Mouse (Mus musculus) forebrain, embryonic 13.5 days (tissue): ENCODE measurements around the gene Klhl32. TPM values are rescaled to one million over a fixed set of nuclear protein-coding genes. Genes with fewer than 3 reads are reported as not detected.

Experiments
- ATAC-seq: fragments of 200-750 bp; cut with Nextera tagmentation; 2 replicates; pipeline ENCODE4 v1.8.0; 2017
- H3K27ac ChIP-seq: fragments of 300-500 bp; sonication (generic); 2 replicates; pipeline ENCODE4 v1.5.1; 2015; ENCODE audit warnings: inconsistent platforms, mild to moderate bottlenecking, moderate library complexity
- H3K27me3 ChIP-seq: fragments of 300-500 bp; sonication (generic); 2 replicates; pipeline ENCODE4 v1.6.1; 2015; ENCODE audit warnings: mild to moderate bottlenecking, inconsistent platforms
- H3K36me3 ChIP-seq: fragments of 300-500 bp; sonication (generic); 2 replicates; pipeline ENCODE4 v1.6.1; 2015; ENCODE audit warnings: mild to moderate bottlenecking, inconsistent platforms; ENCODE audit not compliant: poor library complexity, severe bottlenecking
- H3K4me1 ChIP-seq: fragments of 300-500 bp; sonication (generic); 2 replicates; pipeline ENCODE4 v1.6.1; 2015; ENCODE audit warnings: inconsistent platforms
- H3K4me2 ChIP-seq: fragments of 300-500 bp; sonication (generic); 2 replicates; pipeline ENCODE4 v1.6.1; 2015; ENCODE audit warnings: inconsistent platforms, mild to moderate bottlenecking, moderate library complexity
- H3K4me3 ChIP-seq: fragments of 300-500 bp; sonication (generic); 2 replicates; pipeline ENCODE4 v1.5.1; 2015; ENCODE audit warnings: mild to moderate bottlenecking, inconsistent platforms
- H3K9ac ChIP-seq: fragments of 300-500 bp; sonication (generic); 2 replicates; pipeline ENCODE4 v1.6.1; 2015; ENCODE audit warnings: mild to moderate bottlenecking, inconsistent platforms
- H3K9me3 ChIP-seq: fragments of 300-500 bp; sonication (generic); replicated peaks from 2 replicates; pipeline ENCODE4 v1.6.1; 2016; ENCODE audit warnings: inconsistent platforms
- WGBS: fragments of 180-500 bp; shearing (Covaris S2); methylation state at CpG from one replicate; pipeline ENCODE4 v1.1.7; 2015; 5-methylcytosine and 5-hydroxymethylcytosine counted together
- polyA plus RNA-seq: library from polyadenylated mRNA; unstranded; fragments of >200 nt; fragmentation: Nextera tagmentation; extraction: Ambion mirVana; gene quantifications from 2 replicates; pipeline ENCODE4 v1.2.1, GENCODE M21; 2015

Klhl32 gene
- polyA plus RNA-seq, 1 experiment from 2014 or later, result 12.3 TPM

DNA sequence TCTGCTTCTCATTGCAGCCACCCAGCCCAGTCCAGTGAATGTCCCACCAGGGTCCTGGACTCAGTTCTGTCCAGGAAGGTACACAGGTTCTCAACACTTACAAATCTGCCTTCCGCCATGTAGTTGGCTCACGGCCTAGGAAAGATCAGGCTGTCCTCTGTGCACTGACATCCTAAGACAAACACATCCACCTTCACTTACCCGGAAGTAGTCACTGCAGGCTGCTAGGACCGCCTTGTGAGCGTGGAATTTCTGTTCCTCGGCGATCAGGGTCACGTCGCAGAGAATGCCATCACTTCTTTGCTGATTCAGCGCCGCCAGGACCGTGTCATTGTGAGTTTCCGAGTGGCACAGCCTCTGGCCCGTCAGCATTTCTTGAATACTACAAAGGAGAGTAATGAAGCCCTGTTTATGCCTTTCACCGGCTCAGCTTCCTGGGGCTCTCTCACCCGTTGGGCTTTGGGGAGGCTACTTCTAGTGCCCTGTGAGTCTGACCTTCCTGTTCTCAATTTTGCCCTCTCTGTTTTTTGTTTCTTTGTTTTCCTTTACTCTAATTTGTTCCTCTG is 58.4 kb downstream of the Klhl32 start:
- peak; percentile 42; the same call in 1 of the 2 replicates for ATAC-seq
- no peak overlapping the region for H3K9ac ChIP-seq
- H3K4me2 ChIP-seq, result peak overlapping the region; percentile 42
- H3K4me1 ChIP-seq, result peaks cover 17% of the 10 kb centered on the region
- no peak overlapping the region for H3K4me3 ChIP-seq
- H3K27me3 ChIP-seq, result no peaks in the 10 kb centered on the region
- no peaks in the 10 kb centered on the region for H3K9me3 ChIP-seq
- no peaks in the 10 kb centered on the region for H3K36me3 ChIP-seq
- 17% methylated on average over 16 of the region's 16 CpGs for WGBS
- no peak overlapping the region for H3K27ac ChIP-seq

DNA sequence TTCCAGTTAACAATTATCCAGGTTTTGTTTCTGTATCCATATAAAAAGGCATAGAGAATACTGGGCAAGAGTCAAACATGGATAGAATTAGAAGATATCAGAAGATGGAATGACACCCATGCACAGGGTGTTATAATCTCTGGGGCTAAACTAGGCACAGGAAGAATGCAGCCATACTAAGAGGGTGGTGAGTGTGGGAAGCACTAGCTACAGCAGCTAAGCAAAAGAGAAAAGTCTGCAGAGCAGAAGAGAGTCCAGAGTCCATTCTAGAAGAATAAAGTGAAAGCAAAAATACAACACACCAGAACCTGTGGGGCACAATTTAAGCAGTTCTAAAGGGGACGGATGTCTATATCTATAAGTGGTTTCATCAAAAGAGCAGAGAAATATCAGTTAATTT is 61.6 kb downstream of the Klhl32 start:
- no peak overlapping the region for H3K27ac ChIP-seq
- no peaks in the 10 kb centered on the region for H3K36me3 ChIP-seq
- ATAC-seq, result no peak
- H3K27me3 ChIP-seq, result no peaks in the 10 kb centered on the region
- no peak overlapping the region for H3K4me3 ChIP-seq
- H3K4me1 ChIP-seq, result peaks cover 17% of the 10 kb centered on the region
- no peaks in the 10 kb centered on the region for H3K9me3 ChIP-seq
- WGBS, result 94% methylated on average over 1 of the region's 1 CpGs
- H3K9ac ChIP-seq, result no peak overlapping the region
- H3K4me2 ChIP-seq, result no peak overlapping the region

DNA sequence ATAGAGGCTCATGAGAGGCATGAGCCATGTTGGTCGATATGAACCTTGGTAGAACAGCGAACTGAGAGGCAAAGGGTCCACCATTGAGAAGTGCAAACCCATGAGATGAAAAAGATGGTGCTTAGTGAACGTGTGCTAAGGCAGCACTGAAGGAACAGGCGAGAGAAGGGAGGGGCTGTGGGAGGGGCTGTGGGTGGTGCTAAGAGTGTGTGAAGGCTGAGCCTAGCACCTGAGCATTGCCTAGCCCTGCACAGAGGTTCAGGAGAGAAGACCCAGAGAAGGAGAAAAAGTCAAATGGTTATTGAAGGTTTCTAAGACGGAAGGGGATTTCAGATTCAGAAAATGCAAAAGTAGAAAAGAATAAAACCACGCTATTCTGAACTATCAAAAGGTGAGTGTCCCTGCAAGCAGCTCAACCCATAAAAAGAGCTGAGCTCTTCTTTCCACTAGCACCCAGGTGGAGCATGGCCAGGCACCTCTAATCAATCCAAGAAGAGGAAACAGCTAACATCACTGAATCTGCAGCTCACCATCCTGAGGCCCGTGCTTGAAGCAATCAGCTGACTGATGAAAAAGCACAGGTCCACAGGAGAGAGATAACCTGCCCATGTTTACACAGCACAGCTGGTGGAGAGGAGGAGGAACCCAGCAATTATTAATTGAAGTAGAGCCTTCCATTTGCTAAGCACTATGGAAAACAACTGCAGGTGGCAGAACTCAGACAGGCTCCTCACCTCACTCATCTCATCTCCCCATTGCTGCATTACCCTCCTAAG is 65.0 kb downstream of the Klhl32 start:
- 68% methylated on average over 7 of the region's 7 CpGs for WGBS

DNA sequence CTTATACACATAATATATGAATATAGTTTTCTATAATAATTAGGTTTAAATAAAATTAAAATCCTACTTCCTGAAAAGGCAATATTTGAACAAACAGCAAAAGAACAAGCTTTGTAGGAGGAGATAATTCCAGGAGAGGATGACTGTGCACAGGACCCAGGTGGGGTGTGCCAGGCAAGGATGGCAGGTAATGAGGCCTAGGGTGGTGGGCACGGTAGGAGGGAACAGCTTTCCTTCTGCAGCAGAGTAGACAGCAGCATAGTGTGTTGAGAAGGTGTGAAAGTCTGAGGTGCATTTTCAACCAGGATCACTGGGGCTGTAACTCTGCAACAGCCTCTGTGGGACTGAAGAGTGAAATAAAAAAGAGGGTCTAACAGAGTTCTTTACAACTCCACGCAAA is 85.0 kb downstream of the Klhl32 start:
- Histone ChIP-seq H3K9me3 (no peaks in the 10 kb centered on the region), H3K4me3 (no peak overlapping the region), H3K27ac (no peak overlapping the region), H3K9ac (no peak overlapping the region), H3K4me1 (peaks cover 2% of the 10 kb centered on the region; the same call in 1 of the 2 replicates), H3K4me2 (no peak overlapping the region), H3K36me3 (no peaks in the 10 kb centered on the region), H3K27me3 (no peaks in the 10 kb centered on the region)
- ATAC-seq, result 0 out of 2 replicates have a peak, but pooled peaks have one; percentile 19
- 80% methylated on average over 2 of the region's 2 CpGs for WGBS

More for the DNA sequence above, 65.0 kb downstream of the Klhl32 start:
- H3K36me3 ChIP-seq, result no peaks in the 10 kb centered on the region
- no peaks in the 10 kb centered on the region for H3K27me3 ChIP-seq
- no peak for ATAC-seq
- no peak overlapping the region for H3K4me2 ChIP-seq
- no peaks in the 10 kb centered on the region for H3K9me3 ChIP-seq
- H3K4me1 ChIP-seq, result no peaks in the 10 kb centered on the region
- no peak overlapping the region for H3K27ac ChIP-seq
- H3K9ac ChIP-seq, result no peak overlapping the region
- no peak overlapping the region for H3K4me3 ChIP-seq

DNA sequence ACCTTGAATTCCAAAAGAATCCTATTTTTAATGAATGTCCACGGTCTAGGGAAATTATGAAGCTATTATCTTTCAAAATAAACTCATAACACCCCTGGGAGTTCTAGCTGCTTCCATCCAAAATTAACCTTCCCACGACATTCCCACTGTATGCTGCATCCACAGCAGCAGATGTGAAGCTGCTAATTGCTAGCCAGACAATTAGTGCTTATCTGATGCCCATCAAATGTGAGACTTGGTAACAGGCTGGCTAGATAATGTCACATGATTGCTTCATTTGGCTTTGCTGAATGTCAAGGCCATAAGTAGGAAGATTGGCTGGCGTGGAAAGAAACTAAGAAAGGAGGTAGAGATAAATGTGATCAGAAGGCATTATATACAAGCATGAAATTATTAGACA is 85.5 kb downstream of the Klhl32 start:
- Histone ChIP-seq H3K27me3 (no peaks in the 10 kb centered on the region), H3K4me1 (peaks cover 2% of the 10 kb centered on the region; the same call in 1 of the 2 replicates), H3K4me3 (no peak overlapping the region), H3K36me3 (no peaks in the 10 kb centered on the region), H3K27ac (no peak overlapping the region), H3K9me3 (no peaks in the 10 kb centered on the region), H3K4me2 (no peak overlapping the region), H3K9ac (no peak overlapping the region)
- WGBS, result 55% methylated on average over 3 of the region's 3 CpGs
- peak; percentile 72; the same call in 1 of the 2 replicates for ATAC-seq

DNA sequence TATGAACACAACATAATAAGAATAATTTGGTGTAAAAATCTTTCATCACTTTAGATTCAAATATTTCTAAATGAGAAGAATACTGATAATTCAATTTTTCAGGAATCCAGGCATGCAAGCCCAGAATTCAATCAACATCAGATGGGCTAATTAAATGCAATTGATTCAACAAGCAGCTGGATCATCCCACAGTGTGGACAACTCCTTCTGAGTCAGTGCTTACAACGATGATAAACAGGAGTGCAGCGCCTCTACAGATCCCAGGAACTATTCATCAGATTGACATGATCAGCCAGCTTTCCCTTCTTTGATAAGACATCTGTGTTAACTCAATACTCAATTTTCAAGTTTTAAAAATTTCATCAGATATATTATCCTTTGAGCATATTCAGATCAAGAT is 86.4 kb downstream of the Klhl32 start:
- no peaks in the 10 kb centered on the region for H3K36me3 ChIP-seq
- peaks cover 2% of the 10 kb centered on the region; the same call in 1 of the 2 replicates for H3K4me1 ChIP-seq
- no peaks in the 10 kb centered on the region for H3K9me3 ChIP-seq
- H3K27ac ChIP-seq, result no peak overlapping the region
- 74% methylated on average over 2 of the region's 2 CpGs for WGBS
- no peaks in the 10 kb centered on the region for H3K27me3 ChIP-seq
- no peak overlapping the region for H3K4me2 ChIP-seq
- peak; percentile 53; the same call in 1 of the 2 replicates for ATAC-seq
- H3K4me3 ChIP-seq, result no peak overlapping the region
- H3K9ac ChIP-seq, result no peak overlapping the region

DNA sequence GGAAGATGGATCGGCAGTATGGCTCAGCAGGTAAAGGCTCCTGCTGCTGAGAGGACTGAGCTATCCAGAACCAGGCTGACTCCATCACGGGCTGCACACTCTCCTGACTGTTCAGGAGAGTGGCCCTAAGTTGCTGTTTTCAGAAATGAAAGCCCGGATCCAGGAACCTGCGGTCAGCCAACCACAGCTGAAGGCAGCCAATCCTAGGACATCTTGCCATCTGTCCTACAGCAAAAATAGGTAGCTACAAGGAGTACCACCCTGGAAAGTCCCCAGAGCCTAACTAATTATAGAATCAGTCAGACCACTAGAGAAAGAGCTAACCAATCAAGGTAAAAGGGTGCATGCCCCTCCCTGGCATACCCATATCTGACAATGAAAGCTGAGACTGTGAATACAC is 87.5 kb downstream of the Klhl32 start:
- ATAC-seq, result no peak
- no peaks in the 10 kb centered on the region for H3K27me3 ChIP-seq
- no peaks in the 10 kb centered on the region for H3K36me3 ChIP-seq
- 86% methylated on average over 4 of the region's 4 CpGs for WGBS
- H3K4me3 ChIP-seq, result no peak overlapping the region
- H3K4me2 ChIP-seq, result no peak overlapping the region
- no peak overlapping the region for H3K9ac ChIP-seq
- peaks cover 2% of the 10 kb centered on the region; the same call in 1 of the 2 replicates for H3K4me1 ChIP-seq
- H3K27ac ChIP-seq, result no peak overlapping the region
- no peaks in the 10 kb centered on the region for H3K9me3 ChIP-seq

DNA sequence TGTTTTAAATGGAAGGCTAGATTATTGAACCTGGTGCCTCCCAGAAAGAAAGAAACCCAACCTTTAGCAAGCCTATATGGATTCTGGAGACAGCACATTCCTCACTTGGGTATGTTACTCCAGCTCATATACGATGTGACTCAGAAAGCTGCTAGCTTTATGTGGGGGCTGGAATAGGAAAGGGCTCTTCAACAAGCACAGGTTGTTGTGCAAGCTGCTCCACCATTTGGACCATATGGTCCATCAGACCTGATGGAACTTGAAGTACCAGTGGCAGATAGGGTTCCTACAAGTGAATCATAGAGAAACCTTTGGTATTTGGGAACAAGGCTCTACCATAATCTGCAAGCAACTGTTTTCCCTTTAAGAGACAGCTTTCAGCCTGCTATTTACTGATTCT is 92.0 kb downstream of the Klhl32 start:
- H3K36me3 ChIP-seq, result no peaks in the 10 kb centered on the region
- no peaks in the 10 kb centered on the region for H3K27me3 ChIP-seq
- WGBS, result 89% methylated on average over 1 of the region's 1 CpGs
- no peaks in the 10 kb centered on the region for H3K4me1 ChIP-seq
- no peak overlapping the region for H3K27ac ChIP-seq
- no peak overlapping the region for H3K4me2 ChIP-seq
- ATAC-seq, result no peak
- H3K9me3 ChIP-seq, result no peaks in the 10 kb centered on the region
- no peak overlapping the region for H3K9ac ChIP-seq
- H3K4me3 ChIP-seq, result no peak overlapping the region

DNA sequence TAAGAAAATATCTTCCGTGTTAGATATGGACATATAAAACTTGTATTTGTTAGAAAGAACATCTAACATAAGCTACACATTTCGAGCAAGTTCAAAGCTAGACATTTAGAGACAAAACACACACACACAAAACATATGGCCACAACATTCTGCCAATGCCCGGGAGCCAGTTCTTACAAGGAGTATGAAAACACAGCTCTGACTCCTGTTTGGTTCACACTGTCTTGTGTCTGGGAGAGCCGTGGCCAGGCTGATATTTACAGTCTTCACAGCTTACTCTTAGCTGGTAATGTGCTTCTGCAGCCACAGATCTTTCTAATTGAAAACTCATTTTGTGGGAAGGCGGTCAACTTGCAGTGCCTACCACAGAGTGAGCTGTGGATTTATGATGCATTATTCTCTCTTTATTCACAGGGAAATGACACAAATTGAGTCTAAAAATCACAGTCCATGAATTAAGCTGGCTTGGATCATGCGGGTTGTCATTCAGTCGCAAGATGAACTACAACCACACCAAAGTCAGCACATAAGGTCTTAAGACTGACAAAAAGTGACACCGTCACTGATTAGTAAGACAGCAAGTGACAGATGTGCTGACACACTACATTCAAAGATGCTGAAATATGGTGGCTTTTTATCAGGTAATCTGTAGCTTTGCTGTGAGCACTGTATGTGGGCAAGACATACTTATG is 98.3 kb downstream of the Klhl32 start:
- Histone ChIP-seq H3K9ac (no peak overlapping the region), H3K9me3 (no peaks in the 10 kb centered on the region), H3K27ac (no peak overlapping the region), H3K27me3 (no peaks in the 10 kb centered on the region), H3K4me2 (no peak overlapping the region), H3K4me1 (no peaks in the 10 kb centered on the region), H3K4me3 (no peak overlapping the region), H3K36me3 (no peaks in the 10 kb centered on the region)
- ATAC-seq, result peak; percentile 67; the same call in 1 of the 2 replicates
- 85% methylated on average over 8 of the region's 8 CpGs for WGBS

DNA sequence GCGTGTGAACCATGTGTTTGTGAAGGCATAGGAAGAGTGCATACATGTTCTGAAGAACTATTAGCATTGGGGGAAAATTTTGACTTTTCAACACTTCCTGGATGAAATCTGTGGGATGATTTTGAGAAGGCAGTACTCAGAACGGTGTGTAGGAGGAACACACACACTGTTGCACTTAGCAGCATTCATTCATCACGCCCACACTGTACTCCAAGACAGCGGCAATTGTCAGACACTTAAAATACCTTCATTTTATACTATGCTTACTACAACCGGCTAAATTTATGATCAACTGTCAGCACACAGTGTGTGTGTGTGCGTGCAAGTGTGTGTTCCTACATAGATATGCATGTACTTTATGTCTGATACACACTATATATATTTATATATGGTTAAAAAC is 113.8 kb downstream of the Klhl32 start:
- Histone ChIP-seq H3K9ac (no peak overlapping the region), H3K9me3 (no peaks in the 10 kb centered on the region), H3K27ac (no peak overlapping the region), H3K4me1 (no peaks in the 10 kb centered on the region), H3K27me3 (no peaks in the 10 kb centered on the region), H3K4me2 (no peak overlapping the region), H3K36me3 (no peaks in the 10 kb centered on the region), H3K4me3 (no peak overlapping the region)
- 94% methylated on average over 6 of the region's 6 CpGs for WGBS
- ATAC-seq, result no peak

DNA sequence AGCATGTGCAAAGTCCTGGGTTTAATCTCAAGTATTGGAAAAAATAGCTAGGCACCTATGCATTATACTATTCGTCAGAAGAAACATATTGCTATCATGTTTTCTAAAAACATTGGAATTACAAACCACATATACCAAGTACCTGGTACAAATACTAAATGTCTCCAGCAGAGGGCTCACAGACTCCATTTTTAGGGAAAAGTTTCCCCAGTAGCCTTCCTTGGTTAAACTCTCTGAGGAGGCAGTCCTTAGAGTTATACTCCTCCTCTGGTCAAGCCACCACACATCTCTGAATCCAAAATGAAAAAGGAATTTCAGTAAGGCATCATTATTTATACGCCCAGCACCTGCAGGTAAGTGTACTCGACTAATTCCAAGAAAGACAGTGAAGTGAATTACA is 130.1 kb downstream of the Klhl32 start:
- H3K4me3 ChIP-seq, result no peak overlapping the region
- no peak overlapping the region for H3K4me2 ChIP-seq
- H3K9ac ChIP-seq, result no peak overlapping the region
- WGBS, result 31% methylated on average over 3 of the region's 3 CpGs
- no peaks in the 10 kb centered on the region for H3K4me1 ChIP-seq
- H3K27ac ChIP-seq, result no peak overlapping the region
- ATAC-seq, result peak; percentile 84
- no peaks in the 10 kb centered on the region for H3K36me3 ChIP-seq
- H3K9me3 ChIP-seq, result no peaks in the 10 kb centered on the region
- H3K27me3 ChIP-seq, result no peaks in the 10 kb centered on the region

DNA sequence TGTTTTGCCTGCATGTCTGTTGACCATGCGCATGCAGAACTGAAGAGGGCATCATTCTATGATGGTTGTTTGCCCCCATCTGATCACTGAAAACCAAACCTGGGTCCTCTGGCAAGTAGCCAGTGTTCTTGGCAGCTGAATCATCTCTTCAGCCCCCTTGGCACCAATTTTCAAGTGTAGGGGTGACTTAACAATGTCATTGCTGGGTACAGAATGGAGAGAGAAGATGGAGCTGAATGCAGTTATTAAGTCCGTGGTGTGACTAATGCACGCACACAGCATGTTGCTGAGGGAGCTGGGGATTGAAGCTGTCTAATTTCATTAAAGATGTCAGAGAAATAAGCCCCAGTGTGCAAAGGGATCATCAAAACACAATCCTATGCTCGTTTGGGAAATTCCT is 135.4 kb downstream of the Klhl32 start:
- no peak overlapping the region for H3K27ac ChIP-seq
- H3K4me1 ChIP-seq, result peaks cover 4% of the 10 kb centered on the region; the same call in 1 of the 2 replicates
- no peak overlapping the region for H3K9ac ChIP-seq
- no peak overlapping the region for H3K4me2 ChIP-seq
- H3K36me3 ChIP-seq, result no peaks in the 10 kb centered on the region
- H3K27me3 ChIP-seq, result no peaks in the 10 kb centered on the region
- no peak overlapping the region for H3K4me3 ChIP-seq
- no peak for ATAC-seq
- 49% methylated on average over 4 of the region's 4 CpGs for WGBS
- H3K9me3 ChIP-seq, result no peaks in the 10 kb centered on the region
